Mouse (Mus musculus) midbrain, postnatal 0 days (tissue): ENCODE measurements at regions not wholly inside any gene's neighbourhood (a gene's known extent, or its start where the extent isn't known, plus 50 kb on each side); places are given as distances from the start of the nearest gene placed in this dataset.

ENCODE experiments used
- ATAC-seq: fragments of 200-750 bp; cut with Nextera tagmentation; 2 replicates; pipeline ENCODE4 v1.8.0; 2017; ENCODE audit warnings: moderate number of reproducible peaks, mild to moderate bottlenecking, moderate TSS enrichment, moderate library complexity; ENCODE audit not compliant: low FRiP score
- DNase-seq: peaks from one replicate; pipeline ENCODE4 v3.0.0-alpha.2; 2015; ENCODE audit warnings: low spot score
- H3K27ac ChIP-seq: fragments of 300-500 bp; sonication (generic); 2 replicates; pipeline ENCODE4 v1.5.1; 2014; ENCODE audit warnings: low read depth, mild to moderate bottlenecking, low read length, mixed read lengths
- H3K27me3 ChIP-seq: fragments of 300-500 bp; sonication (generic); 2 replicates; pipeline ENCODE4 v1.6.1; 2014; ENCODE audit warnings: low read length, control low read depth, mixed read lengths; ENCODE audit not compliant: insufficient read depth
- H3K36me3 ChIP-seq: fragments of 300-500 bp; sonication (generic); 2 replicates; pipeline ENCODE4 v1.6.1; 2014; ENCODE audit warnings: low read length, control low read depth, mixed read lengths; ENCODE audit not compliant: insufficient read depth
- H3K4me1 ChIP-seq: fragments of 300-500 bp; sonication (generic); 2 replicates; pipeline ENCODE4 v1.6.1; 2014; ENCODE audit warnings: mild to moderate bottlenecking, control low read depth, antibody characterized with exemption, low read length, mixed read lengths; ENCODE audit not compliant: insufficient read depth
- H3K4me2 ChIP-seq: fragments of 300-500 bp; sonication (generic); 2 replicates; pipeline ENCODE4 v1.6.1; 2014; ENCODE audit warnings: low read depth, mild to moderate bottlenecking, low read length, mixed read lengths; ENCODE audit not compliant: poor library complexity, severe bottlenecking
- H3K4me3 ChIP-seq: fragments of 300-500 bp; sonication (generic); 2 replicates; pipeline ENCODE4 v1.5.1; 2014; ENCODE audit warnings: low read depth, mild to moderate bottlenecking, low read length, moderate library complexity
- H3K9ac ChIP-seq: fragments of 300-500 bp; sonication (generic); replicated peaks from 2 replicates; pipeline ENCODE4 v1.6.1; 2014; ENCODE audit warnings: mild to moderate bottlenecking, low read length, moderate library complexity, mixed read lengths; ENCODE audit not compliant: poor library complexity, severe bottlenecking
- H3K9me3 ChIP-seq: fragments of 300-500 bp; sonication (generic); 2 replicates; pipeline ENCODE4 v1.6.1; 2016; ENCODE audit warnings: low read length, control low read depth
- CTCF ChIP-seq: IDR thresholded peaks from 2 replicates; pipeline ENCODE4 v1.5.1; 2016; ENCODE audit warnings: antibody characterized with exemption, mild to moderate bottlenecking
- WGBS: fragments of 180-500 bp; shearing (Covaris S2); extraction: QIAGEN DNeasy Blood & Tissue Kit; methylation state at CpG from one replicate; pipeline ENCODE4 v1.1.7; 2014; 5-methylcytosine and 5-hydroxymethylcytosine counted together

- WGBS, result 89% methylated on average over 5 of the region's 5 CpGs
- H3K4me3 ChIP-seq, result no peak overlapping the region
- no peaks in the 10 kb centered on the region for H3K4me1 ChIP-seq
- H3K9me3 ChIP-seq, result no peaks in the 10 kb centered on the region
- TF ChIP-seq CTCF, result no peak
- H3K4me2 ChIP-seq, result no peak overlapping the region
- H3K27me3 ChIP-seq, result no peaks in the 10 kb centered on the region
- H3K27ac ChIP-seq, result no peak overlapping the region
- H3K36me3 ChIP-seq, result no peaks in the 10 kb centered on the region
- ATAC-seq (no peak), DNase-seq (no peak)
- H3K9ac ChIP-seq, result no peak overlapping the region
Observed at GRCm38 (mm10) chr1:64317032-64317636, 195.1 kb upstream of the Klf7 start.

- H3K27ac ChIP-seq, result no peak overlapping the region
- no peaks in the 10 kb centered on the region for H3K9me3 ChIP-seq
- WGBS, result 28% methylated on average over 3 of the region's 3 CpGs
- ATAC-seq, result no peak
- DNase-seq, result no peak
- no peaks in the 10 kb centered on the region for H3K4me1 ChIP-seq
- H3K4me3 ChIP-seq, result no peak overlapping the region
- no peak overlapping the region for H3K9ac ChIP-seq
- H3K36me3 ChIP-seq, result no peaks in the 10 kb centered on the region
- no peak for TF ChIP-seq CTCF
- H3K27me3 ChIP-seq, result no peaks in the 10 kb centered on the region
- no peak overlapping the region for H3K4me2 ChIP-seq
Observed at GRCm38 (mm10) chr1:64311371-64311770, 189.3 kb upstream of the Klf7 start.

GRCm38 (mm10) chr1:64308560-64308959 lies 186.5 kb upstream of the Klf7 start:
- Histone ChIP-seq H3K4me1 (peaks cover 5% of the 10 kb centered on the region; the same call in 1 of the 2 replicates), H3K9ac (no peak overlapping the region), H3K4me3 (no peak overlapping the region), H3K36me3 (no peaks in the 10 kb centered on the region), H3K27me3 (no peaks in the 10 kb centered on the region), H3K27ac (no peak overlapping the region), H3K4me2 (no peak overlapping the region), H3K9me3 (no peaks in the 10 kb centered on the region)
- ATAC-seq (no peak), DNase-seq (no peak)
- WGBS, result 97% methylated on average over 15 of the region's 15 CpGs
- no peak for TF ChIP-seq CTCF

- 67% methylated on average over 10 of the region's 10 CpGs for WGBS
- TF ChIP-seq CTCF, result no peak
- no peak overlapping the region for H3K9ac ChIP-seq
- DNase-seq (peak; percentile 44), ATAC-seq (no peak)
- peaks cover 5% of the 10 kb centered on the region; the same call in 1 of the 2 replicates for H3K4me1 ChIP-seq
- no peaks in the 10 kb centered on the region for H3K36me3 ChIP-seq
- no peak overlapping the region for H3K4me3 ChIP-seq
- H3K4me2 ChIP-seq, result no peak overlapping the region
- H3K9me3 ChIP-seq, result no peaks in the 10 kb centered on the region
- no peaks in the 10 kb centered on the region for H3K27me3 ChIP-seq
- H3K27ac ChIP-seq, result no peak overlapping the region
Observed at GRCm38 (mm10) chr1:64308088-64308487, 186.0 kb upstream of the Klf7 start.

- no peak for TF ChIP-seq CTCF
- H3K4me1 ChIP-seq, result peaks cover 5% of the 10 kb centered on the region; the same call in 1 of the 2 replicates
- H3K4me3 ChIP-seq, result no peak overlapping the region
- no peaks in the 10 kb centered on the region for H3K9me3 ChIP-seq
- no peaks in the 10 kb centered on the region for H3K36me3 ChIP-seq
- H3K27ac ChIP-seq, result peak overlapping the region; percentile 52
- no peak overlapping the region for H3K9ac ChIP-seq
- WGBS, result 41% methylated on average over 13 of the region's 13 CpGs
- ATAC-seq (peak; percentile 72; the same call in 1 of the 2 replicates), DNase-seq (peak; percentile 86)
- H3K27me3 ChIP-seq, result no peaks in the 10 kb centered on the region
- H3K4me2 ChIP-seq, result no peak overlapping the region
Observed at GRCm38 (mm10) chr1:64305427-64306213, 183.5 kb upstream of the Klf7 start.

GRCm38 (mm10) chr1:64302833-64303358 lies 180.8 kb upstream of the Klf7 start:
- peaks cover 5% of the 10 kb centered on the region; the same call in 1 of the 2 replicates for H3K4me1 ChIP-seq
- peak; percentile 37; the same call in 1 of the 2 replicates for TF ChIP-seq CTCF
- peak overlapping the region; percentile 31 for H3K4me2 ChIP-seq
- H3K27me3 ChIP-seq, result no peaks in the 10 kb centered on the region
- H3K4me3 ChIP-seq, result no peak overlapping the region
- no peak overlapping the region; the same call in 1 of the 2 replicates for H3K27ac ChIP-seq
- no peaks in the 10 kb centered on the region for H3K36me3 ChIP-seq
- H3K9ac ChIP-seq, result no peak overlapping the region
- H3K9me3 ChIP-seq, result no peaks in the 10 kb centered on the region
- peak; percentile 78 for DNase-seq
- ATAC-seq, result 0 out of 2 replicates have a peak, but pooled peaks have one; percentile 27
- 2% methylated on average over 9 of the region's 10 CpGs for WGBS
